Mouse (Mus musculus) olfactory bulb, adult 2 months (tissue): ENCODE measurements around the gene Dnajb8.

Experiments used
- CTCF ChIP-seq: fragments of 200-500 bp; IDR thresholded peaks from 2 replicates; pipeline ENCODE4 v1.5.1; 2012; ENCODE audit warnings: low read depth, mild to moderate bottlenecking, low read length, moderate library complexity; ENCODE audit not compliant: insufficient read depth
- POLR2A ChIP-seq: fragments of 200-500 bp; IDR thresholded peaks from 2 replicates; pipeline ENCODE4 v1.6.1; 2012; ENCODE audit warnings: mild to moderate bottlenecking, low read depth, low read length, moderate library complexity; ENCODE audit not compliant: insufficient read depth

DNA sequence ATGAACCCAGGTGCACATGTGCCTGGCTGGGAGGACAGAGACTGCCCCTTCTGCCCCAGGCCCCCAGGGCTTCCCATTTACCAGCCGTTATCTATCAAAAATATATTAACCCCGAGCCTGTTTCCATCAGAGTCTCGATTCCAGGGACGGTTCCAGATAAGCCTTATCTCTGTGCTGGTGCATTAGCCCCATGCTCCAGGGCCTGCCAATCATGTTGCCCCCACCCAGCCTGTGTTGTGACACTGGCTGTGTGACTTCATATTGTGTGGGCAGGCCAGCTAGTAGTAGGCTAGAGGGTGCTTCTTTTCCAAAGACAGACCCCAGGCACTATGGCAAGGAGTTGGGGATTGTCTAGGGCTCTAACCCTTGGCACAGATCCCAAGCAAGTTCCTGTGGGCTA is 33.4 kb downstream of the Dnajb8 start:
- no peak for TF ChIP-seq POLR2A
- TF ChIP-seq CTCF: no peak
